Mouse (Mus musculus): ENCODE measurements around the gene Aff1.

Gene Aff1

GRCm38 (mm10) chr5:103753511-103754329 is 61.5 kb downstream of the Aff1 start:
- DNase-seq = peak; percentile 93

GRCm38 (mm10) chr5:103754330-103755134 is 62.4 kb downstream of the Aff1 start:
- peak; percentile 71 for DNase-seq

- no peak for DNase-seq
Measured at GRCm38 (mm10) chr5:103755135-103755487, 62.9 kb downstream of the Aff1 start.

- no peak for DNase-seq
Measured at GRCm38 (mm10) chr5:103756231-103756714, 64.1 kb downstream of the Aff1 start.

GRCm38 (mm10) chr5:103758491-103758890 is 66.3 kb downstream of the Aff1 start:
- DNase-seq = no peak

GRCm38 (mm10) chr5:103759489-103760424 is 67.6 kb downstream of the Aff1 start:
- peak; percentile 51 for DNase-seq

GRCm38 (mm10) chr5:103760425-103761131 is 68.4 kb downstream of the Aff1 start:
- DNase-seq = peak; percentile 78

- no peak for DNase-seq
Measured at GRCm38 (mm10) chr5:103761754-103762153, 69.6 kb downstream of the Aff1 start.

- DNase-seq = no peak
Measured at GRCm38 (mm10) chr5:103762850-103763254, 70.7 kb downstream of the Aff1 start.

GRCm38 (mm10) chr5:103765356-103765755 is 73.2 kb downstream of the Aff1 start:
- no peak for DNase-seq

- DNase-seq = no peak
Measured at GRCm38 (mm10) chr5:103765758-103766431, 73.7 kb downstream of the Aff1 start.

- DNase-seq = no peak
Measured at GRCm38 (mm10) chr5:103766432-103766815, 74.2 kb downstream of the Aff1 start.

- no peak for DNase-seq
Measured at GRCm38 (mm10) chr5:103768961-103769360, 76.8 kb downstream of the Aff1 start.

GRCm38 (mm10) chr5:103769701-103770100 is 77.5 kb downstream of the Aff1 start:
- DNase-seq = no peak

GRCm38 (mm10) chr5:103770447-103771222 is 78.5 kb downstream of the Aff1 start:
- no peak for DNase-seq

- DNase-seq = no peak
Measured at GRCm38 (mm10) chr5:103771380-103771779, 79.2 kb downstream of the Aff1 start.

GRCm38 (mm10) chr5:103772252-103772651 is 80.1 kb downstream of the Aff1 start:
- no peak for DNase-seq

- no peak for DNase-seq
Measured at GRCm38 (mm10) chr5:103773100-103773552, 81.0 kb downstream of the Aff1 start.

- no peak for DNase-seq
Measured at GRCm38 (mm10) chr5:103774703-103775333, 82.6 kb downstream of the Aff1 start.

- no peak for DNase-seq
Measured at GRCm38 (mm10) chr5:103775429-103775828, 83.3 kb downstream of the Aff1 start.

Measured in kidney, adult 18-20 months (tissue).